Mouse (Mus musculus) heart, postnatal 36 days (tissue): ENCODE measurements around the gene Gstt4. TPM values are rescaled to one million over a fixed set of nuclear protein-coding genes. Genes with fewer than 3 reads are reported as not detected.
"Not testable (repeated sequence)": the region's sequence is repeated elsewhere in the genome, so short reads cannot be mapped to it uniquely, and the experiment has no call there.

Experiments used
- DNase-seq, 2 experiments: peaks; one replicate each; pipeline ENCODE4 v3.0.0; 2021 to 2022
- intact Hi-C: fragments of 180-260 bp; cut with DNase I; formaldehyde crosslinking; loops from one replicate; pipeline ENCODE4 v1.15.1; 2025
- total RNA-seq, 2 experiments: library from RNA; stranded (reverse); gene quantifications; 2 replicates each; pipeline ENCODE4 v1.2.3; 2021

Gene Gstt4
- total RNA-seq, 2 experiments from 2014 or later = not detected

DNA sequence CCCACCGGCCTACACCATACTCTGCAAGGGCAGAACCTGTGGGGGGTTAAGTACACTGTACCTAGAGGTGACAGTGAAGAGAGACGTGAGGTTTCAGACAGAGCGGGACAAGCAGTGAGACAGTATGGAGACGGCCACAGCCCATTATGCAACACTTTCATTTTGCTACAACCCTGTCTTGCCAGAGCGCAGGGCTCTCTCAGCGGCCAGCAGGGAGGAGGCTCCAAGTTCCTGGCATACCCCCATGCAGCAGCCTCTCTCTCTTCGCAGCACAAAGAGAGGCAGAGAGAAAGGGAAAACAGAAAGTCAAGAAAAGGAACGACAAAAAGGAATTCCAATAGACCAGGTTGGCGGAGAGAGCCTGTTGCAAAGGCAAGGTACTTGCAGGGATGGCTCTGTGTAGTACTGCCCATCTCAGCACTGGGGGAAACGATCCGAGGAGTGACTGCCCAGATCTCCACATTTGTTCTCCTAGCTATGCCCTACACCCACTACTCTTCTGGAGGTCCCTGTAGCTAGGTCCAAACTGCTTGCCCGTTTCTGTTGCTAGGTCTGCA lies 24.6 kb downstream of the Gstt4 start:
- intact Hi-C loops = loop anchor here (2.0 kb wide), 1 partner anchor 35 kb away; no protein-coding TSS in a partner anchor
- peak; percentile 64 to 69 for DNase-seq

DNA sequence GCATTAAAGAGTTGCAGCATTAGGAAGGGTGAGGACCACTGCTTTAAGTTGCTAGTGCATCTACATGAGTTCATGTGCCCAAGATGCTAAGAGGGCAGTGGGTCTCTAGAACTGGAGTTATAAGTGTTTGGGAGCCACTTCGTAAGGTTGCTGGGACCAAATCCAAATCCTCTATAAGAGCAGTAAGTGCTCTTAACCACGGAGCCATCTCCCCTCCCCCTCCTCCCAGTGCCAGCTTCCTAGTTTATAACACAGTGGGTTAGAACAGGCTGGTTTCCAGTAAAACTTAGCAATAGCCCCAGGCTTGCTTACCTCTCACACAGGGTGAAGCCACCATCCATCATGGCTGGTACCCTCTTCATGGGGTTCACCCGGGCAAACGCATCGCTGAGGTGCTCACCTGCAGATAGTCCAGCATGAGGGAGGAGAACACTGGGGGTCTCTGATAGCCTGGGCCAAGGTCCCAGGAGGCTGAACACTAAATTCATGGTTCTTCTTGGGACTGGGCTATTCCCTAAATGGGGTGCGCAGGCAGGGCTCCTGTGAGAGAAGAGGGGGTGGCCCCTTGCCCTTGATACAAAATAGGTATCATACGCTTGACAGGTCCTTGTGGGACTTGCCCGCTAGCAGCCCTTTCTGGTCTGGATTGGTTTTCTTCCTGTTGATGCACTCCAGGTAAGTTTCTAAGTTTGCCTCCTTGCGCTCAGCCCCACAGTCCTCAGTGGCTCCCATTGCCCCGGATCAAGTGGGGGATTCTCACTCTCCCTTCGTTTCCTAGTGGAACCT lies 25.4 kb downstream of the Gstt4 start:
- intact Hi-C loops = loop anchor here (2.0 kb wide), 1 partner anchor 36 kb away; no protein-coding TSS in a partner anchor

DNA sequence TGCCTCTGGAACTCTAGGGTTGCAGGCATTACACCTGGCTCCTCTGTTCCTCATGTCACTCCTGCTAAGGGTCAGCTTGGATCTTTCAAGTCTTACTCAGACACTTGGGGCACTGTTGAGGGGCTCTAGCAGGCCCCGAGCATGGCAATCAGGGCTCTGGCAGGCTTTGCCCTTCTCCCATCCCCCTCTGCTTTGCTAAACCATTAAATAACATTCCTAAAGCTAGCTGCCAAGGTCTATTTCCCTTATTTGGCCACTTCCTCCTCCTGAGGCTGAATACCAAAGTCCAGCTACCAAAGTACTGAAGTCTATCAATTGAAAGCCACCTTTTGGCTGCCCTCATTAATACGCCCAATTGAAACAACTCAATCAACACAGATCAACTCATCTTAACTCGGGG lies 27.5 kb downstream of the Gstt4 start:
- intact Hi-C loops = no loop called here
- no peak for DNase-seq

More for the DNA sequence above, 25.4 kb downstream of the Gstt4 start:
- no peak for DNase-seq

DNA sequence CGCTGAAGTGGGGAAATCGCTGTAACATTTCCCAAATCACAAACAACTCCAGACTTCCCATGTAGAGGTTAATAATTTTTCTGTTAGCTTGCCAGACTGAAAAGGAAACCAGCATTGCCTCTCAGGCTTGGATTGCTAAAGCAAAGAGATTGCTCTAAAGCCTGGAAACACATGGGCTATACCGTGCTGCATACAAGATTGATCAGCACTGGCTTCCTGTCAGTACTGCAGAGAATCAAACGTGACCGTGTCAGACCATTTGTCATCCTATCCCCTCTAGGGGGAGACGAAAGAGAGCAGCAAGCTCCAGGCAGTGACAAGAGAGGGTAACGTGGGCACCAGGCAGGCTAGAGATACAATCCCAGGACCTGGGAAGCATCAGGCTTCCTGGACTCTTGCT lies 31.6 kb downstream of the Gstt4 start:
- no peak for DNase-seq
- intact Hi-C loops = no loop called here

DNA sequence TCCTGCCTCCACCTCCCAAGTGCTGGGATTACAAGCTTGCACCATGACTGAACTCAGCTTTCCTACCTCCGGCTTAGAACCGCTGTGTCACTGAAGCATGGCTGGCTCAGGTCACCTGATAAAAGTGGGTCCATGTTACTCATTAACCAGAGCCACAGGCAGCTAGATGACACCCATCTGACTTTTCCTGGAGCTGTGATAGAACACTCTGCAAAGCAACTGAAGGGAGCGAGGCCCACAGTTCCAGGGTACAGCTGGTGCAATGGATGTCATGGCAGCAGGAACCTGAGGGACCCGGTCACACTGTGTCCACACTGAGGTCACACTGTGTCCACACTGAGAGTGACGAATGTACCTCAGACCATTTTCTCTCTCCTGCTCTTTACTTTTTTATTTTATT lies 32.5 kb downstream of the Gstt4 start:
- intact Hi-C loops = no loop called here
- no peak for DNase-seq

DNA sequence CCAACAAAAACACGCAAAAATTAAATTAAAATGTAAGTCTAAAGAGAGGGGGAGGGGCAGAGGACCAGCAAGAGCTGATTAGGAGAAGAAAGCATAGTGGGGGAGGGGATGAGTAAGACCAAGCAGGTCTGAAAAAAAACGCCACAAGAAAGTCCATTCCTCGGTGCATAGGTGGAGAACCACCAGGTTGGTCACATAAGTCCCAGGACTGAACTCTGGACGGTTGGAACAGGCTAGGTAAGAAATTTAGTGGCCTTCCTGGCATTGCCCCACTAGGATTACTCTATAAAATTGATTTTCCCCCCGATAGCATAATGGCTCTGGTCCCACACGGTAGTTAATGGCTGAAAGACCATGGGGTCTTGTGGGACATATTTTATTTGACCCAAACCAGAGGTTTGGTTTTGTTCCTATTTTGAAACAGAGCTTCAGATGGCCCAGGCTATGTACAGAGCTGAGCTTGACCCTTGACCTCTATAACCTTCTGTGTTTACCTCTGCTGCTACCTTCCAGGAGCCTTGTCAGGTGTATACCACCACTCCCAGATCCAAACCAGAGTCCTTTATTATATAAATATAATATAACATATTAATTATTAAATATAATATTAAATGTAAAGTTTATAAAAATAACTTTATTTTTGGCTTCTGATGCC lies 33.1 kb downstream of the Gstt4 start:
- intact Hi-C loops = no loop called here
- DNase-seq = no peak

DNA sequence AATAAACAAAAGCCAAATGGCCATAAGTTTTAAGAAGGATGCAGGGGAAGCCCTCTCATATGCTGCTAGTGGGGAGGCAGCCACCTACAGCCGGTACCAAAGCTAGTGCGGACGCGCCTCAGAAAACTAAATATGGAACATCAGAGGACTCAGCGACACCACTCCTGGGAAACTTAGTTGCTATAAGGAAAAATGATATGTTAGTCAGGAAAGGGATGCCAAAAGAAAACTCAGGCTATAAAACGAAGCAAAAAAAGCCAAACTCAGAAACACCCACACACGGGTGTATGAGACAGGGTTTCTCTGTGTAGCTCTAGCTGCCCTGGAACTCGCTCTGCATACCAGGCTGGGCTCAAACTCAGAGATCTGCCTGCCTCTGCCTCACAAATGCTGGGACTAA lies 34.1 kb downstream of the Gstt4 start:
- intact Hi-C loops = no loop called here

DNA sequence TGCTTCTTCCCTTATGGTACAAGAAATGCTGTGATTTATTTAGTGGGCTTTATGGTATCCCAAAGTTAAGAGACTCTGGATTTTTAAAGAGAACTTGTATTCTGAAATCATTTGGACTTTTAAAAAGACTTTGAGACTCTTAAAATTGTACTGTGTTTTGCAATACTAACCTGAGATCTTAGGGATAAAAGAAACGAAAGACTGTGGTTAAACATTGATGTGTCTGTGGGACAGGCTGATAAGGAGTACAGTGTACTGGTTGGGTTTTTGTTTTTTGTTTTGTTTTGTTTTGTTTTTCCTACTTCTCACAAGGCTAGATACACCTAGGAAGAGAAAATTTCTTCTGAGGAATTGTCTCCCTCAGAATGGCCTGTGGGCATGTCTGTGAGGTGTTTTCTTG lies 36.9 kb downstream of the Gstt4 start:
- intact Hi-C loops = no loop called here
- DNase-seq = no peak

More for the DNA sequence above, 34.1 kb downstream of the Gstt4 start:
- no peak for DNase-seq

DNA sequence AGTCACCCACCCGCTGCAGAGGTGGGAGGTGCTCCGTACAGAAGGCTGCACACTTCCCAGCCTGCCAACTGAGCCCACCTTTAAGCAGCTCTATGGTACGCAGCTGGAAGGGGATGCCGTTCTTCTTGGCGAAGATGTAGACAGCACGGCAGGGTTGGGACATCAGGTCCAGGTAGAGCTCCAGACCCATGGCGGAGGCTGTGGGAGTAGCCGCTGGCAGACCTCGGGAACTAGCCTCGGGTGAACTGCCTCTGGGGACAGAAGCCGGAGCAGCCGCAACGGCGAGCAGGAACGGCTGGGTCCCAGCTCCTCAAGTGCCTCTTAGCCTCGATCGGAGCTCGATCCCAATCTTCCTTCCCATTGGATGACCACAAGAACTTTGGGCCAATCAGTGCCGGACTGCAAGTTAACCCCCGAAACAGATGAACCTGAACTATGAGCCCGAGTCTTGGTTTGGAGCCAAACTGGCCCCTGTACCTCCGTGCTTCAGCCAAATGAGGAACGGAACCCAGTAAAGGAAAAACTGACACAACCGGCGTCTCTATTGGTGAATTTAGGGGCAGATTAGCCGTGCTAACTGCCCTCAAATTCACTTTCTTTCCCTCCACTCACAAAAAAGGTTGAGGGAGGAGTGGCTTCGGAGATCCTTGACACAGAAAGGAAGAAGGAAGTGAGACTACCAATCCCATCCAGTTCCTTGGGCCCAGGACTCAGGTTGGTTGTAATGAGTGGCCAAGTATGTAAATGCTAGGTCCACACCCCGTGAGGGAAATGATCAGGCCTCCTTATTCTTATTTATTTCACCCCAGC lies 41.4 kb downstream of the Gstt4 start, which contains the start of the genes Gm20441 and Gstt3:
Gene Gm20441, minus strand, starts transcription at position 186 of the 810 bp plus-strand sequence.
Gene Gstt3, minus strand, starts transcription at position 646 of the 810 bp plus-strand sequence.
- intact Hi-C loops = no loop called here

DNA sequence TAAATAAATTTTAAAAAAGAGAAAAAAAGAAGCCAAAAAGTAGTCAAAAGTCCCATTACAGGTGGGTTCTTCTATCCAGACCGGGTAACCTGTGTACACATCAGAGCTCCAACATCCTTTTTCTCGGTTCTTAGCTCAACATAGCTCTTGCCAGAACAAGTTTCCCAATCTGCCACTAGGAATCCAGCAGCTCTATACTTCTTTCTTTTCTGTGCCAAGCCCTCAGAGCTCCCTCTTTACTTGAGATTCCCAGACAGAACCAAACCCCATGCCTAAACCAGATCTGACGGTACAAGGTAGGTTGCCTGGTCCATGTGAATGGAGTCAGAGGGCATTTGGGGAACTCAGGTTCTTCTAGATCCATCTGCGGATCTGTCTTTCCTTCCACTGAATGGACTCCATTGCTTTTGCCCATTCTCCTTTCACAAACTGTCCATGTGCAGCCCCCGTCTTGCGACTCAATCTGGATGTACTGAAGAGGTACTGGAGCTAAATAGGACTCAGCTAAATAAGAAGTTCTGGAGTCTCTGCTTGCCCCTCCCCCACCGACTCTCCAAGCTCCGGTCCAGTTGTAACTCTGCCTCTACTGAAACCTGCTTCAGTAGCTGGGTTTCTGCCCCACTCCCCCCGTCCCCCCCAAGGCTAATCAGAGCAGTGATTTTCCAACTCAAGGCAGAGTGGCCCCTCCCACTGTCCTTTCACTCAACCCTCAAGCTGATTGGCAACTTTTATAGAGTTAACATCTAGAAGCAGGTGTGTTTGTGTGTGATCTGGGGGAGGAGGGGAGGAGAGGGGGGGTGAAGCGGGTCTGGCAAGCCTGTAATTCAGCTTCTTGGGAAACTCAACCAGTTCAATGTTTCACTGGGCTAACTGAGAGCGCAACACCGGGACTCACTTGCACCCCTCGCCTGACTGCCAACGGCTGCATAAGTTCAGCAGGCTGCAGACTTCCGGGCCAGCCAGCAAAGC lies 42.9 kb downstream of the Gstt4 start:
- intact Hi-C loops = no loop called here
- no peak for DNase-seq

More for the DNA sequence above, 41.4 kb downstream of the Gstt4 start, which contains the start of the genes Gm20441 and Gstt3:
- peak; percentile 69 to 72 for DNase-seq

DNA sequence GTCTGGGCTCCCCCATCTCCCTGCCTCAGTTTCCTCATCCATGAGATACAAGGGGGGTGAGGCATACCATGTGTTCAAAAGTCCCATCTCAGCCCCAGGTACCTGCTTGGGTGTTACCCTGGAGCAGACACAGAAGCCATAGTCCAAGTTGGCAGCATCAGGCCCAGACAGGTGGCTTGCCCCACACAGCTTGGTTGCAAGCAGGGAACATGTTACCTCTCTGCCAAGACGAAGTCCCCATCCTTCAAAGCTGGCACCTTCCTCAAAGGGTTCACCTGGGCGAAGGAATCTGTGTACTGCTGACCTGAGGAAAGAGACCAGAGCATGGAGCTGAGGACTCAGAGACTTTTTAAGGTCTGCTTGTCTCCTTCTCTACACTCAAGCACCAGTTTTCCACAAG lies 44.5 kb downstream of the Gstt4 start:
- DNase-seq = no peak
- intact Hi-C loops = no loop called here

DNA sequence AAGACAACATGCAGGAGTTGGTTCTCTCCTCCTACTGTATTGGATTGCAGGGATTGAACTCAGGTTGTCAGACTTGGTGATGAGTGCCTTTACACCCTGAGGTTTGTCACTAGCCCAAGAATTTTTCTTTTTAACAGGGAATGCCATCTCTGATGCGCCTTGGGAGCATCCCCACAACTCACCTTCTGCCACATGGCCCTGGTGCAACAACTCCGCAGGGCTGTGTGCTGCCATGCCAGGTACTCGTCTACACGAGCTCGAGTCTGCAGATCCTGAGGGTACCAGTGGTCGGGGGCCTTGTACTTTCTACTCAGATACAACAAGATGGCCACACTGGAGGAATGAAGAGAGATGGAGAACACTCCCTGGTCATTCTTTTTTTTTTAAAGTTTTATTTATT lies 45.8 kb downstream of the Gstt4 start:
- no peak for DNase-seq
- intact Hi-C loops = no loop called here

DNA sequence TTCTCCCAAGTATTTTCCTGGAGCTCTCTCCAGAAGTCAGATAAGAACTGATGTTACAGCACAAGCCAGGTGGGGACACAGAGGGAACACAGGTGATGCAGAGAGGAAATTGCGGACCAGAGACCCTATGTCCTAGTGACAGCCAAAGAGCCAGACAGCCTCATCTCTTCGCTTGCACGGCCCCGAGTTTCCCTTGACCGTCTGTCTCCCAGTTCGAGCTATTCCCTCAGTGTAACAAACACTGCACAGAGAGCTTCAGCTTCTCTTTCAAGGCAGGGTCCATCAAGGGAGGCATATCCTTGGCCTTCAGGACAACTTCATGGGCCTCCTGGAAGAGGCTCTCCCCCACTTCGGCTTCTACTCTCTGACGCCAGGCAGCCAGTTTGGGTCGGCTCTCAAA lies 47.8 kb downstream of the Gstt4 start:
- intact Hi-C loops = loop anchor here (5.0 kb wide), 1 partner anchor 187 kb away; the partner anchor contains the start of gene Ggt5
- DNase-seq = no peak

DNA sequence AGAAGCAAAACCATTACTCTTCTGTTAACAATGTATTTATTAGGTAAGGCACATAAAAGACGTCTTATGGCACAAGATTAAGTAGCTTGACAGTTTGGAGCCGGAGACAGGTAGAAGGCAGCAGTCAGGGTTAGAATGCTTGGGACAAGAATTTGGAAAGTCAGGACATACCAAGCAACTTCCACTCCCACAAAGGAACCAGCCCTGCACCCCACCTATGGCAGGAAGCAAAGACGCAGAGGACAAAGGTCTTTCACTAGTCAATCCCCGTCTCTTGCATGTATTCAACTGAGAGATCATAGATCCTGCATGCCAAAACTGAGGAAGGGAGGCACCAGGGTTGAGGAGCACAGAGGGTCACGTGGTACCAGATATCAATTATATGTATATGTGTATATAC lies 48.2 kb downstream of the Gstt4 start:
- intact Hi-C loops = loop anchor here (5.0 kb wide), 1 partner anchor 187 kb away; the partner anchor contains the start of gene Ggt5
- no peak for DNase-seq

DNA sequence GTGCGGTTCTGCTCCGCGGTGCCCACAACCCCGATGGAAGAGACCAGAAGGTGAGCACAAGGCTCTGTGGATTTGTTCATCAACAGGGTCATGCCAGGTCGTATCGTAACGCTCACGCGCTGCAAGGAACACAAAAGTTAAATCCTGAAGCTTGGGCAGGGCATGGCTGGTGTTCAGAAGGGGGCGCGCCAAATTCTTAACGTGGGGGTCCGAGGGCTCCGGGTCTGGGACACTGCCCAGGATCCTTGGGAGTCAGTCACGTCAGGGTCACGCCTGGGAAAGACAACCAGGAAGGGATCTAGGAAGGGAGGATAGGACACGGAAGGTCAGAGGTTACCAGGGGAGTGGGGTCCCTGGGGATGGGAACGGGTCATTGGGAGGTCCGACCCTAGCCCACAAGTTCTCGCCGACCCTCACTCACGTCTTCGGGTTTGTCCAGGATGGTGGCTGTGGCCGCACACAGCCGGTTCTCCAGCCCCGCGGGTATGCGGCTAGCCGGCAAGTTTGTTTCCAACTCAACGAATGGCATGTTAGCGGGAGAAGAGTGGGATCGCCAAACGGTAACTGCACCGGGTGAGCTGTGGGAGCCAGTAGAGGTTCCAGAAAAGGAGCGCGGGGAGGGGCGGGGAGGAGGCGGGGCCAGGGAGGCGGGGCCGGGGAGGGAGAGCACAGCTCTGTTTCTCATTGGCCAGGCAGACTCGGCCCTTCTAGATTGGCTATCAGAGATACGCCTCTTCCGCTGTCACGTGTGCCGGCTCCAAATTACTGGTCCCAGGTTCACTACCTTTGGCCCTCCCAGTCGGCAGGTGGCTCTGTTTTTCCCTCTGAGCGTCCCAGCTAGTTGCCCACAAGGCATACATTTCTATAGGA lies 49.3 kb downstream of the Gstt4 start, which contains the start of gene Ddt:
Gene Ddt, minus strand, starts transcription at position 620 of the 870 bp plus-strand sequence.
- intact Hi-C loops = loop anchor here (5.0 kb wide), 1 partner anchor 186 kb away; the partner anchor contains the start of gene Ggt5
- DNase-seq = peak; percentile 73 to 78

DNA sequence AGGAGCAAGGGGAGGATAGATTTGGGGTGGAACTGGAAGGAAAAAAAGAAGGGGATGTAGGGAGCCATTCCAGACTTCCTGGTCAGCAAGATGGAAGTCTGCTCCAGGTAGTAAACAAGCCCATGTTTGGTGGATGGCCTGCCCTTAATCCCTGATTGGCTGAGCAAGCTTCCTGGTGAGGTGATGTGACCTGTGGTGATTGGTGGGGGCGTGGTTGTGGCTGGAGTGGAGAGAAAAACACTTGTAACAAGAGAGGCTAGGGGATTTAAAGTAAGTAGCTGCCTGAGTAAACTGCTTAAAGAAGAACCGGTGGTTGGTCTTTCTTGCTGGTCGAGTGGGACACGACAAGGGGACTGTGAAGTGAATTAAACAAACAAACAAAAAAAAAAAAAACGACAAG lies 54.6 kb downstream of the Gstt4 start:
- intact Hi-C loops, DNase-seq: not testable (repeated sequence)

DNA sequence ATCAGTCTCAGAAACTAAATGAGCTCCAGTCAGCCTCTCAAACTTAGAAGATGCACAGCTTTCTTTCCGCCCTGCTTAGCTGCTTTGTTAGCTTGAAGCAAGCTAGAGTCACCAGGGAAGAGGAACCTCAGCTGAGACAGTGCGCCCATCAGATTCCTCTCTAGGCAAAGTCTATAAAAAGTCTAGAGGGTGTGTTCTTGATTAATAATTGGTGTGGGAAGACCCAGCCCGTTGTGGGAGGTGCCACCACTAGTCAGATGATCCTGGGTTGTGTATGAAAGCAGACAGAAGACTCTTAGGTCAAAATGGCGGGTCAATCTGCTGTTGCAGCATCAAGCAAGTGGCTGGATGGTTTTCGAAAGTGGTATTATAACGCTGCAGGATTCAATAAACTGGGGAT lies 55.5 kb downstream of the Gstt4 start:
- DNase-seq = no peak
- intact Hi-C loops = no loop called here
